Mouse (Mus musculus): ENCODE results near the gene Zfp442.
"Not testable (repeated sequence)": the region's sequence is repeated elsewhere in the genome, so short reads cannot be mapped to it uniquely, and the experiment has no call there.

Gene Zfp442

GRCm38 (mm10) chr2:150451180-150451919 is at the start of gene Zfp442:
Gene Zfp442, minus strand, starts transcription at chr2:150451486.
- peak; percentile 28 to 39 for DNase-seq

DNA sequence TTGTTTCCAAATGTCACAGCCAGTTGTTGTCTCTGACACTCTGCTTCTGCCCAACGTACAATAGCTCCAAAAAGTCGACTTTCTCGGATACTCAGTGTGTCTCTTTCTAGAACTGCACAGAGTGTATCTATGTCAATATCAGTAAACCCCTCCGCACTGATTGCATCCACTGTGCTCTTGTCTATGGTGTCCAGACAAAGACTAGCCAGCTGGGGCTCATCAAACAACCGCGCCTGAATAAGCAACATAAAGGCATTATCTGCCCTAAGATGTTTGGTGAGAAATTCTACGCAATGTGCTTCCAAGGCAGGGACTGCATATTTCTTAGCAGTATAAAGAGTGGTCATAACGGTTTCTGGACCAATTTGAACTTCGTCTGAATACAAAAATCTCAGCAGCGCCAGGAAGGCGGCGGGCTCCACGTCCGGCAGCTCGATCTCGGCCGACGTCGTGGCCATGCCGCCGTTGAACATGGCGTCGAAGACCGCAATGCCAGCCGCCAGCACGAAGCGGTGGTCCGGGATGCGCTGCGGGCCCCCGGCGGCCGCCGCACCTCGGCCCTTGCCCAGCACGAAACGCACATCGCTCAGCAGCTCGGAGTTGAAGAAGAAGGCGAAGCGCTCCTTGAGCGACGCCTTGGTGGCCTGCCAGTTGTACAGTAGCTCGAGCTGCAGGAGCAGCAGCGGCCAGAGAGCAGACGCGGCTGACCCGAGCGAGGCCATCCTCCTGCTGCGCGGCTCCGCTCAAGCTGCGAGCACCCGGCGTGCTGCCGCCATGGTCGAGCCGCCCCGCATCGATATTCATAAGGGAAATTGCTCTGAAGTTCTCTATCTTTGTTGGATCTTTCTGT is 49.1 kb upstream of the Zfp442 start:
- not testable (repeated sequence) for DNase-seq

DNA sequence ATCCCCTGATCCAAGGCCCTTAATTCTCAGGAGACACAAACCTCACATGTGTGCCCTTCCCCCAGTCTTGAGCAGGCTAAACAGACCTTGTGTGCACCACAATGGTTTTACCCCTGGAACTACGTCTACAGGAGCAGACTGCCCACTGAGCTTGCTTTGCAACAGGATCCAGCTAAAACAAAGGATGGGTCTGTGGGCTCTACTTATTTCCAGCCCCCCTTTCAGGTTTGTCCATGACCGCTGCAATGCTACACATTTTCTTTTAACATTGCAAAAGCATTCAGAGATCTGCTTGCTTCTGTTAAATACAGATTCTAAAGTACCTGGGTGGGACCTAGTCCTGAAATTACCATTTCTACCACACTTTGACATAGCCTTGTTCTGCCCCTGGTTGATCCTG is 41.7 kb upstream of the Zfp442 start:
- DNase-seq: no peak

GRCm38 (mm10) chr2:150484939-150485778 is 33.9 kb upstream of the Zfp442 start, which contains the start of gene Zfp345:
Gene Zfp345, minus strand, starts transcription at chr2:150485091.
- peak; percentile 5 to 29 for DNase-seq

- not testable (repeated sequence) for DNase-seq
Observed at GRCm38 (mm10) chr2:150439084-150439483, 12.2 kb downstream of the Zfp442 start.

DNA sequence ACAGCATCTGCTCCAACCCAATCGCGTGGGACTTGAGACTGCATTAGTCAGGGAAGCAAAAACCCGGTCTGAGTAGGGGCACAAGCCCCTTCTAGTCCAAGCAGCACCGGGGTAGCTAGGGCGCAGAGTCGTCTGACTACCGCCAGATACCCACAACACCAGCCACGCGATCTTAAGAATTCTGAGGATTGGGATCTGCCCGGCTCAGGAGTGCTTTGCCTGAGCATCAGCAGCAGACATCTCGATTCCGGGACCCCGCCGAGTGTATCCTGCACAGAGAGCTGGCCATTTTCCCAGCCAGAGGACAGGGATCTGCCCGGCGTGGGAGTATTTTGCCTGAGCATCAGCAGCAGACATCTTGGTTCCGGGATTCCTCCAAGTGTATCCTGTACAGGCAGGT is 39.1 kb downstream of the Zfp442 start:
- not testable (repeated sequence) for DNase-seq

- DNase-seq: no peak
Observed at GRCm38 (mm10) chr2:150390198-150390597, 61.1 kb downstream of the Zfp442 start.

- DNase-seq: not testable (repeated sequence)
Observed at GRCm38 (mm10) chr2:150385553-150386106, 65.7 kb downstream of the Zfp442 start.

- no peak for DNase-seq
Observed at GRCm38 (mm10) chr2:150362878-150363229, 88.4 kb downstream of the Zfp442 start.

GRCm38 (mm10) chr2:150362113-150362877 is 89.0 kb downstream of the Zfp442 start, which contains the start of gene 3300002I08Rik:
Gene 3300002I08Rik, minus strand, starts transcription at chr2:150362765.
- peak; percentile 80 to 82 for DNase-seq

All from thymus, postnatal 36 days (tissue).